Mouse (Mus musculus): ENCODE measurements at regions not wholly inside any gene's neighbourhood (a gene's known extent, or its start where the extent isn't known, plus 50 kb on each side); places are given as distances from the start of the nearest gene placed in this dataset.
"Not testable (repeated sequence)": the region's sequence is repeated elsewhere in the genome, so short reads cannot be mapped to it uniquely, and the experiment has no call there.

GRCm38 (mm10) chr16:3334355-3334754 lies 256.5 kb upstream of the Olfr161 start:
- DNase-seq (ENCODE audit: low spot score in 2 of 2) = not testable (repeated sequence)

DNA sequence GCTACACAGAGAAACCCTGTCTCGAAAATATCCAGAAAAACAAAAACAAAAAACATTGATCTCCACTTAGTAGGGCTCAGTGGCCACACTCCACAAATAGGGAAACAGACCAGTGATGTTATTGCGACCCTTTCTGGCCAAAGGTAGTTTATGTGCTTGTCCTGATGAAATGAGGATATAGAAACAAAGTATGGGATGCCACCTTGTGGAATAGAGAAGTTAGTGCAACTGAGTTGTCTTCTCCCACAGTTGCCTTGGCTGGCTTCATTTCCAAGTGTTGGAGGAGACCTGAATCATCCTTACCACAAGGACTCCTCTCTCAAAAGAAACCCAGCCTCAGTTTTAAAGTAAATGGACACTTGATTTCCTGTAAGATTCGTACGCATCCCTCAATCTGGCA lies 247.5 kb upstream of the Olfr161 start:
- not testable (repeated sequence) for DNase-seq (ENCODE audit: low spot score in 2 of 2)

GRCm38 (mm10) chr16:3344725-3345380 lies 246.0 kb upstream of the Olfr161 start:
- DNase-seq (ENCODE audit: low spot score in 2 of 2) = not testable (repeated sequence)

- DNase-seq (ENCODE audit: low spot score in 2 of 2) = peak; percentile 15 to 20
Observed at GRCm38 (mm10) chr16:3349382-3349781, 241.5 kb upstream of the Olfr161 start.

DNA sequence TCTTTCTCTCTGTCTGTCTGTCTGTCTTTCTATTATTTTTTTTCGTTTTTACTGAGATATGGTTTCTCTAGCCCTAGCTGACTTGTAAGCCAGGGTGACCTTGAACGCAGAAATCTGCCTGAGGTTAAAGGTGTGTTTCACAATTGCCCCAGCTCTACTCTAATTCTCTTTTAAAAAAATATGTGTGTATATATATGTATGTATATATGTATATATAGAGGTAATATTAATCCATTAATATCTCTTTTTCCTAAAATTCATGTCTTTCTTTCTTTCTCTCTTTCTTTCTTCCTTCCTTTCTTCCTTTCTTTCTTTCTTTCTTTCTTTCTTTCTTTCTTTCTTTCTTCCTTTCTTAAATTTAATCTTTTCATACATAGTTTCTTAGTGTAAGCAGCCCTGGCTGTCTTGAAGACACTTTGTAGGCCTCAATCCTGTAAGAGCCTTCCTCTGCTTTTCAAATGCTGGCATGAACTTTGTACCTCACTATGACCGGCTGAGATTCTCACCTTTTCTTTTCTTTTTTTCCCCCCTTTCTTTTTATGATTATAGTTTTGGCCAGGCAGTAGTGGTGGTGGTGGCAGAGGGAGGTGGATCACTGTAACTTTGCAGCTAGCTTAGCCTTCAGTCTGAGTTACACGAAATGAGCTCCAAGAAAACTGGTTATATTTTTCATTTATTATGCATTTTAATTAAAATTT lies 240.8 kb upstream of the Olfr161 start:
- DNase-seq (ENCODE audit: low spot score in 2 of 2) = not testable (repeated sequence)

DNA sequence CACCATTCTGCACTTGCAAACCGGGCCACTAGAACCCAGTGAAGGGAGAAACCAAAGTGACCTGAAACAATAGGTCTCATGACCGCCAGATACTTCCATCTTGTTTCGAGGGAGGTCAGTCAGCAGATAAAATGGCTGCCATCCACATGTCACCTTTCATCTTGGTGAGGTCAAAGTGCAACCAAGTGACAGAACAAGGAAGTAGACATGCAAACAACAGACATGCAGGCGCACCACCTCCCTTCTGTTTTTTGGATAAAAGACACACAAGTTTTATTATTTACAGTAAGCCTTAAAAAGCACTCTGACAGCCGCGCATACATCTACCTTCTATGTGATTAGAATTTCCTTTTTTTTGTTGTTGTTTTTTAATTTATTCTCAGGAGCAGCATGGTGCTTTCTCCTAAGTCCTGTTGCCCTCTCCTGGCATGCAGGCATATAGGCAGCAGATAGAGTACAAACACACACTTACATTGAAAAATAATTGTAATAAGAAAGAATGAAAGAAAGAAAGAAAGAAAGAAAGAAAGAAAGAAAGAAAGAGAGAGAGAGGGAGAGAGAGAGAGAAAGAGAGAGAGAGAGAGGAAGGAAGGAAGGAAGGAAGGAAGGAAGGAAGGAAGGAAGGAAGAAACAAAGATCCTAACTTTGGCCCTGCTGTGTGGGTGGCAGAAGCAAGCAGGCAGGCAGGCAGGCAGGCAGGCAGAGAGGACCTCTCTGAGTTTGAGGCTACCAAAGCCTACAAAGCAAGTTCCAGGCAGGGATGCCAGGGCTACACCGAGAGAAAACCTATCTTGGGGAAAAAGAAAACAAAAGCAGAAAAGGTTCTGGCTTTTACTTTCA lies 240.0 kb upstream of the Olfr161 start:
- not testable (repeated sequence) for DNase-seq (ENCODE audit: low spot score in 2 of 2)

DNA sequence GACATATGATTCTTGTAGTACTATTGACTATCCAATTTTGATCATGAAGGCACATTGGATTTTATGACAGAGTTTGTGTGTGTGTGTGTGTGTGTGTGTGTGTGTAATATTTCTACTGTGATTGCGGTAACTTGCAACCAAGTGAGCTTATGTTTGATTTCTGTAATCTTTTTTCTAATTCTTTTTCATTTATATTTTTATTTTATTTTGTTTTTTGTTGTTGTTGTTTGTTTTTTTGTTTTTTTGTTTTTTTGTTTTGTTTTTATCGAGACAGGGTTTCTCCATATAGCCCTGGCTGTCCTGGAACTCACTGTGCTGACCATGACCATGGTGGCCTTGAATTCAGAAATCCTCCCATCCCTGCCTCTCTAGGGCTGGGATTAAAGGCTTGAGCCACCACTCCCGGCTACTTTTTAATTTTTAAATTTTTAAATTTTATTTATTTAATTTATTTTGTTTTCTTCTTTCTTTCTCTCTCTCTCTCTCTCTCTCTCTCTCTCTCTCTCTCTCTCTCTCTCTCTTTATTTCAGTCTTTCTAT lies 239.3 kb upstream of the Olfr161 start:
- DNase-seq (ENCODE audit: low spot score in 2 of 2) = peak; percentile 57 to 77

All from right cerebral cortex, postnatal 10 days (tissue).